Mouse (Mus musculus) cerebellum, adult 2 months (tissue): Measurements from ENCODE around the gene Fryl. TPM values are rescaled to one million over a fixed set of nuclear protein-coding genes. Genes with fewer than 3 reads are reported as not detected.
A peak's percentile ranks its signal among the peaks of the same experiment; 100 is the strongest.

Source experiments
- DNase-seq, 2 experiments: peaks; one replicate each; pipeline ENCODE4 v3.0.0; 2021
- H3K27ac ChIP-seq: fragments of 200-500 bp; 2 replicates; pipeline ENCODE4 v1.5.1; 2012; ENCODE audit warnings: low read length, control low read depth, inconsistent platforms; ENCODE audit not compliant: insufficient read depth
- H3K27me3 ChIP-seq: fragments of 200-500 bp; 2 replicates; pipeline ENCODE4 v1.6.1; 2012; ENCODE audit warnings: inconsistent platforms, mild to moderate bottlenecking, low read length, moderate library complexity; ENCODE audit not compliant: control insufficient read depth, insufficient read depth
- H3K4me1 ChIP-seq: fragments of 200-500 bp; 2 replicates; pipeline ENCODE4 v1.6.1; 2011; ENCODE audit warnings: low read length; ENCODE audit not compliant: control insufficient read depth, insufficient read depth
- H3K4me3 ChIP-seq: fragments of 200-500 bp; replicated peaks from 2 replicates; pipeline ENCODE3; 2011; ENCODE audit warnings: mild to moderate bottlenecking, low read depth, low read length, control low read depth; ENCODE audit not compliant: insufficient read depth
- CTCF ChIP-seq: fragments of 200-500 bp; IDR thresholded peaks from 2 replicates; pipeline ENCODE4 v1.5.1; 2011; ENCODE audit warnings: low read depth, mild to moderate bottlenecking, control low read depth, low read length, moderate library complexity, borderline replicate concordance; ENCODE audit not compliant: insufficient read depth
- POLR2A ChIP-seq: fragments of 200-500 bp; IDR thresholded peaks from 2 replicates; pipeline ENCODE4 v1.6.1; 2011; ENCODE audit warnings: low read length, control low read depth, borderline replicate concordance; ENCODE audit not compliant: insufficient read depth
- WGBS: fragments of 180-500 bp; shearing (Covaris S2); methylation state at CpG from one replicate; pipeline ENCODE4 v1.1.7; 2018; 5-methylcytosine and 5-hydroxymethylcytosine counted together
- polyA plus RNA-seq: library from polyadenylated mRNA; depleted of rRNA; stranded (reverse); fragments of >200 nt; gene quantifications from 2 replicates; pipeline ENCODE4 v1.2.3, GENCODE M21; 2012

Gene Fryl
- polyA plus RNA-seq, 1 experiment = 60.2 TPM

DNA sequence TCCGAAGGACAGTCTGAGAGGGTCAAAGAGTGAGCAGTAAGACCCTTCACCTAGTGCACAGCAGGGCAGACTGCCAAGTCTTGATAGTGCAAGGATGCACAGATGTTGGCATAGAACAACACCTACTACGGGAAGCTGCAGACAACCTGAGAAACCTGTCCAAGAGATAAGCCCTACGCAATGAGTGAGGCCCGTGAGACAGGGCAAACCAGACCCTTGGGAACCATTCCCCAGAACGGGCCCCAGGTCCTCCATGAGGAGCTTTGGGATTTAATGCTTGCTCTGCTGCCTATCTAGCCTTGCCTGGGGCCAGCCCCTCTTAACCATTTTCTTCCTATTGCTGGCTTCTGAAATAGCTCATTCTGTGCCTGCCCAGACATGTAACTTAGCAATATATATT, 99.4 kb downstream of the Fryl start:
- no peak for DNase-seq
- Histone ChIP-seq H3K4me1 (no peaks in the 10 kb centered on the region), H3K4me3 (no peak overlapping the region), H3K27me3 (no peaks in the 10 kb centered on the region), H3K27ac (no peak overlapping the region)
- 85% methylated on average over 5 of the region's 5 CpGs for WGBS
- no peak for TF ChIP-seq CTCF
- no peak for TF ChIP-seq POLR2A

GRCm38 (mm10) chr5:73156226-73156926, 100.0 kb downstream of the Fryl start:
- TF ChIP-seq CTCF = no peak
- TF ChIP-seq POLR2A = no peak
- 83% methylated on average over 15 of the region's 15 CpGs for WGBS
- no peak overlapping the region for H3K4me3 ChIP-seq
- no peak for DNase-seq
- no peak overlapping the region for H3K27ac ChIP-seq
- no peaks in the 10 kb centered on the region for H3K27me3 ChIP-seq
- no peaks in the 10 kb centered on the region for H3K4me1 ChIP-seq

DNA sequence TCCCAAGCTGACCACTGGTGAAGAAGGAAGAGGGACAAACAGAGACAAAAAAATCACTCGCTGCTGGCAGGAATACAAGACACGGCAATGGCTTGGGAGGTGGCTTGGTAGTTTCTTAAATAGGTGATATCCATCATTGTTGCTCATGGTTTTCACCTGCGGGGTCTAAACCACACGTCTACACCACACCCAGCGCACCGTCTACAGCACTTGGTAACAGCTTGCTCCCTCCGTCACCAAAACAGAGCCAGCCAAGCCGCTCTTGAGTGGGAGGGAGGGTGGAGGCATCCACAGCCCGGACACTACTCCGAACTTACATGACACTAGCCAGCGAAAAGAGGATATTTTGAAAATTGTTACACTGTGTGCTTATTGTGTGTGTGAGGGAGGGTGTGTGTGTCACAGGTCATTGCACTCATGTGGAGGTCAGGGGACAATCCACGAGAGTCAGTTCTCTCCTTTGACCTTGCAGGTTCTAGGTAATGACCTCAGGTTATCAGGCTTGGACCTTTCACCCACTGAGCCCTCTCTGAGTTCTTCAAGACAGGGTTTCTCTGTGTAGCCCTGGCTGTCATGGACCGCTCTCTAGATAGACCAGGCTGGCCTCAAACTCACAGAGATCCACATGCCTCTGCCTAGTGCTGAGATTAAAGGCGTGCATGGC, 102.5 kb downstream of the Fryl start:
- H3K4me3 ChIP-seq = no peak overlapping the region
- WGBS = 91% methylated on average over 14 of the region's 14 CpGs
- no peaks in the 10 kb centered on the region for H3K4me1 ChIP-seq
- no peaks in the 10 kb centered on the region for H3K27me3 ChIP-seq
- no peak overlapping the region for H3K27ac ChIP-seq
- TF ChIP-seq POLR2A (no peak), CTCF (no peak)
- no peak for DNase-seq

DNA sequence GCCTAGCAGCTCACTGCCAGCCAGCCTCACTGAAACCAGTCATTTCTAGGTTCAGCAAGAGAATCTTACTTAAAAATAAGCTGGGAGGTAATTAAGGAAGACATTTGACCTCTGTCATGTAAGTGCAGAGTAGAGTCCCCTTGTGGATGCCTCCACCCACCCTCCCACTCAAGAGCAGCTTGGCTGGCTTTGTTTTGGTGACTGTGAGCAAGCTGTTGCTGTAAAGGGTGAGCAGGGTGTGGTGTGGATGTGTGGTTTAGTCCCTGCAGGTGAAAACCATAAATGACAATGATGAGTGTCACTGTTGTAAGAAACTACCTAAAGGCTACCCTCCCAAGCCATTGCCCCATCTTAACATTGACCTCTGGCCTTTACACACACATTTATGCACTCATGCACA, 104.2 kb downstream of the Fryl start:
- H3K4me3 ChIP-seq = no peak overlapping the region
- no peak for DNase-seq
- H3K27ac ChIP-seq = no peak overlapping the region
- no peaks in the 10 kb centered on the region for H3K4me1 ChIP-seq
- H3K27me3 ChIP-seq = no peaks in the 10 kb centered on the region
- TF ChIP-seq CTCF (no peak), POLR2A (no peak)

DNA sequence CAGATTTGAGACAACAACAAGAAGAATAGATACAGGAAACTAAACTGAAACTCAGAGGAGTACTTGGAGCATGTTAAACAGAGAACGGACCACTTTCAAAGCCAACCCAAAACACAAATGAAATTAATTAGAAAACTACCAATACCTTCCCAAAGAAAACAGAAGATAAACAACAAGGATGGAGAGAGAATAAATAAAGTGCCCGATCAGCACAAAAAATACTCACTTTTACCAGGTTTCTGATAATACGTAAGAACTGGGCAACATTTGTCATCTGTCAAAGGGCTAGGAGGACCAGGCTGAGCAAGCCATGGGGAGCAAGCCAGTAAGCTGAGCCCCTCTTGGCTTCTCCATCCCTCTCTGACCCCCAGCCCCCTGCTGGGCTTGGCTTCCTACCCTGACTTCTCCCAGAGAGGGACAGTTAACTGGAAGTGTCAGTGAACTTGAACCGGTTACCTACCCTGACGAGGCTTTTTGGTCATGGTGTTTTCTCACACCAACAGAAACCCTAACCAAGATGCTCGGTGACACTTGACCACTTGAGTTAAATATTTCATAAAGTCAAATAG, 105.5 kb downstream of the Fryl start:
- peak; percentile 30 to 41 for DNase-seq

GRCm38 (mm10) chr5:73144987-73145386, 111.4 kb downstream of the Fryl start:
- no peak for DNase-seq
- Histone ChIP-seq H3K27ac (no peak overlapping the region), H3K4me3 (no peak overlapping the region), H3K27me3 (no peaks in the 10 kb centered on the region), H3K4me1 (no peaks in the 10 kb centered on the region)
- WGBS = 92% methylated on average over 11 of the region's 11 CpGs
- TF ChIP-seq POLR2A = no peak
- no peak for TF ChIP-seq CTCF

More for the DNA sequence above, 105.5 kb downstream of the Fryl start:
- H3K4me3 ChIP-seq = no peak overlapping the region
- no peak for TF ChIP-seq POLR2A
- no peak for TF ChIP-seq CTCF
- no peak overlapping the region for H3K27ac ChIP-seq
- 60% methylated on average over 6 of the region's 6 CpGs for WGBS
- no peaks in the 10 kb centered on the region for H3K4me1 ChIP-seq
- no peaks in the 10 kb centered on the region for H3K27me3 ChIP-seq

DNA sequence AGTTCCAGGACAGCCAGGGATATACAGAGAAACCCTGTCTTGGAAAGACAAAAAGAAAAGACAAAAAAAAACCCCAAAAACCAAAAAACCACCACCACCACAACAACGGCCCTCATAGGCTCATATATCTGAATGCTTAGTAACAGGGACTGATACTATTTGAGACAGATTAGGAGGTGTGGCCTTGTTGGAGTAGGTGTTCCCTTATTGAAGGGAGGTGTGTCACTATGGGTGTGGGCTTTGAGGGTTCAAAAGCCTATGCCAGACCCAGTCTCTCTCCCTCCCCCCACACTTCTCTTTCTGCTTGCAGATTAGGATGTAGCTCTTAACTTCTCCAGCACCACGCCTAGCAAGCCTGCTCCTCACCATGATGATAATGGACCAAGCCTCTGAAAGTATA, 114.7 kb downstream of the Fryl start:
- TF ChIP-seq CTCF (no peak), POLR2A (no peak)
- H3K4me1 ChIP-seq = no peaks in the 10 kb centered on the region
- WGBS = 96% methylated on average over 2 of the region's 2 CpGs

DNA sequence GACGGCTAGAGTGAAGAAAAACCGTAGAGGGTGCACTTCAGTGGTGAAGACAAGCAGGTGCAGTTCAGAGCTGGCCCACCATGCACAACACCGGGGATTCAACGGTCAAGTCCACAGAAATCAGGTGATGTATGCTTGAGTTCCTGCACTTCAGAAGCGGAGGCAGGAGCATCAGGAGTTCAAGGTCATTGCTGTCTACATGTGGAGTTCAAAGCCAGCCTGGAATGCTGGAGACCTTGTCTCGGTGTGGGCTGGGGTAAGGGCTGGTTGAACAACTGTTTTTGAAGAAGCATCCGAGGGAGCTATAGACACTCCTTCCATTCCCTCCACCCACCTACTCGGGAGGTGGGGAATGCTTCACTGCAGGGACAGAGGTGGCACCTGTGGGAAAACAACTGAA, 115.3 kb downstream of the Fryl start:
- Histone ChIP-seq H3K4me1 (no peaks in the 10 kb centered on the region), H3K4me3 (no peak overlapping the region), H3K27ac (no peak overlapping the region), H3K27me3 (no peaks in the 10 kb centered on the region)
- no peak for TF ChIP-seq POLR2A
- TF ChIP-seq CTCF = no peak
- no peak for DNase-seq
- 96% methylated on average over 8 of the region's 8 CpGs for WGBS

More for the DNA sequence above, 114.7 kb downstream of the Fryl start:
- Histone ChIP-seq H3K27me3 (no peaks in the 10 kb centered on the region), H3K27ac (no peak overlapping the region), H3K4me3 (no peak overlapping the region)
- no peak for DNase-seq
